Mouse (Mus musculus) naive thymus-derived CD4-positive, alpha-beta T cell, adult 5 months (primary cell): ENCODE measurements around the gene Olfr502. TPM values are rescaled to one million over a fixed set of nuclear protein-coding genes. Genes with fewer than 3 reads are reported as not detected.

Source experiments
- polyA plus RNA-seq: library from polyadenylated mRNA; unstranded; fragments of 100-300 nt; shearing (Covaris generic); gene quantifications from one replicate; pipeline ENCODE4 v1.2.1, GENCODE M21; 2017

Olfr502 gene
- not detected for polyA plus RNA-seq

GRCm38 (mm10) chr7:108524965-108525364, at the start of gene Olfr502:
TSS of gene Olfr502 (minus strand) at chr7:108525065.

GRCm38 (mm10) chr7:108565693-108566092, 40.8 kb upstream of the Olfr502 start, which contains the start of gene Olfr504:
TSS of gene Olfr504 (minus strand) at chr7:108565793.

GRCm38 (mm10) chr7:108544227-108544626, 19.4 kb upstream of the Olfr502 start, which contains the start of gene Olfr503:
TSS of gene Olfr503 (plus strand) at chr7:108544527.

Other genes with a start within 250 kb of the Olfr502 start
- gene Olfr490, start 236.1 kb downstream of the Olfr502 start, polyA plus RNA-seq: 0.50 TPM
- not detected for gene Olfr491, start 211.6 kb downstream of the Olfr502 start, polyA plus RNA-seq
- gene Olfr492, start 201.4 kb downstream of the Olfr502 start, polyA plus RNA-seq: not detected
- not detected for gene Olfr493, start 178.1 kb downstream of the Olfr502 start, polyA plus RNA-seq
- gene Olfr494, start 159.7 kb downstream of the Olfr502 start, polyA plus RNA-seq: not detected
- not detected for gene Olfr495, start 131.9 kb downstream of the Olfr502 start, polyA plus RNA-seq
- gene Olfr497, start 104.6 kb downstream of the Olfr502 start, polyA plus RNA-seq: not detected
- gene Olfr498, start 59.7 kb downstream of the Olfr502 start, polyA plus RNA-seq: not detected
- not detected for gene Olfr503, start 19.5 kb upstream of the Olfr502 start, polyA plus RNA-seq
- not detected for gene Olfr504, start 40.7 kb upstream of the Olfr502 start, polyA plus RNA-seq
- gene Olfr506, start 85.7 kb upstream of the Olfr502 start, polyA plus RNA-seq: not detected
- not detected for gene Olfr507, start 96.7 kb upstream of the Olfr502 start, polyA plus RNA-seq
- not detected for gene Olfr508, start 104.9 kb upstream of the Olfr502 start, polyA plus RNA-seq
- gene Olfr509, start 126.8 kb upstream of the Olfr502 start, polyA plus RNA-seq: not detected
- not detected for gene Olfr510, start 141.4 kb upstream of the Olfr502 start, polyA plus RNA-seq
- gene Olfr512, start 188.3 kb upstream of the Olfr502 start, polyA plus RNA-seq: not detected
- not detected for gene Olfr513, start 225.9 kb upstream of the Olfr502 start, polyA plus RNA-seq